Mouse (Mus musculus): ENCODE data around the gene Cops3.

DNA sequence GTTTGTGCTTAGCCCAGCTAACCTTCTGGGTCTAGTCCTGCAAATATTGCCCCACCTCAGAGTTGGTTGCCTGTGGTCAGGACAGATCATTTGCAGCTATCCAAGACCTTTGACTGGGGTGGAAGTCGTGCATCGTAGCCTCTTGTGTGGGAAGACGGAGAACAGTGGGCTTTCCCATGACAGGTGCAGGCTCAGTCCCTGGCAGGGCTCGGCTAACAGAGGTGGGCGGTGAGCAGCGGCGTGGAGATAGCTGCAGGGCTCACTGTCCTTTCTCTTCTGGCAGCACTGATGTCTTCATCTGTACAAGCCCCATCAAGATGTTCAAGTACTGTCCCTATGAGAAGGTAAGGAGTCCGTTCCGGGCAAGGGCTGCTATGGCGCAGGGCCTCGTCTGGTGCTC, 20.8 kb upstream of the Cops3 start:
- TF ChIP-seq CTCF (IDR thresholded peaks at IDR 0.05; ENCODE audit: low read depth, low read length) (no peak), POLR2A (IDR thresholded peaks at IDR 0.05; ENCODE audit: extremely low read depth, insufficient read depth, low read length) (no peak)
